Mouse (Mus musculus) heart, postnatal 25 days (tissue): ENCODE results near the gene Tppp3. TPM values are rescaled to one million over a fixed set of nuclear protein-coding genes. Genes with fewer than 3 reads are reported as not detected.

Experiments
- DNase-seq: peaks from one replicate; pipeline ENCODE4 v3.0.0; 2022; ENCODE audit warnings: low spot score
- intact Hi-C: fragments of 180-260 bp; cut with DNase I; formaldehyde crosslinking; loops from one replicate; pipeline ENCODE4 v1.15.1; 2025
- total RNA-seq, 2 experiments: library from RNA; stranded (reverse); gene quantifications; 2 replicates each; pipeline ENCODE4 v1.2.3; 2021

The Tppp3 gene
- total RNA-seq, 2 experiments from 2014 or later: 51.4 TPM

GRCm38 (mm10) chr8:105438865-105439264, 32.5 kb downstream of the Tppp3 start:
- DNase-seq: no peak

DNA sequence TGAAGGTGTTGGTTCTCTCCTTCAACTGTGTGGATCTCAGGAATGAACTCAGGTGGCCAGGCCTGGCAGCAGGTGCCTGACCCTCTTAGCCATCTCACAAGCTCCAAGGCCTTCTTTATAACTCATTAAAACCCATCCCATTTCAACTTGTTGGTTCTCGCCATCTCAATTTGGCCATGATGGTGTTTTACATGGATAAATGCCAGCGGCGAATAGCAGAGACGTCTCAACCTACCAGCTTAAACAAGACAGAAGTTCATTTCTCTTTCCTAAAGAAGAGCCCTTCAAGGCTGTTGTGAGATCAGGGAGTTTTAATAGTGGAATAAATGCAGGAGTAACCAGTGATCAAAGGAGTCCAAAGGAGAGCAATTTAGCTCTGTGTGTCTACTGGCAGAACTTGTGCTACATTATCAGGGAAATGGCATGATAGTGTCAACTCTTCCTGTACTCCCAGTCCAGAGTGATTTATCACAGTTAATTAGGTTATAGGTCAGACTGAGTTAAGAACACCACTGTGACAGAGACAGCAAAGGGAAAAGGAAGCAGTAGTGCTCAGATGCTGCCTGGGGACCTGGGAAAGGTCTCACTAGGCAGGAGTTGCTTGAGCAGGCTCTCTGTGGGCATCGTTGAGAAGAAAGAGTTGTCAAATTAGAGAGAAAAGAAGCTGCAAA, 34.1 kb downstream of the Tppp3 start:
- intact Hi-C loops: no loop called here
- no peak for DNase-seq

More at GRCm38 (mm10) chr8:105438865-105439264, 32.5 kb downstream of the Tppp3 start:
- intact Hi-C loops: no loop called here

GRCm38 (mm10) chr8:105436218-105436617, 35.1 kb downstream of the Tppp3 start:
- DNase-seq: no peak
- intact Hi-C loops: no loop called here

- intact Hi-C loops: no loop called here
- no peak for DNase-seq
Observed at GRCm38 (mm10) chr8:105434136-105434535, 37.2 kb downstream of the Tppp3 start.

DNA sequence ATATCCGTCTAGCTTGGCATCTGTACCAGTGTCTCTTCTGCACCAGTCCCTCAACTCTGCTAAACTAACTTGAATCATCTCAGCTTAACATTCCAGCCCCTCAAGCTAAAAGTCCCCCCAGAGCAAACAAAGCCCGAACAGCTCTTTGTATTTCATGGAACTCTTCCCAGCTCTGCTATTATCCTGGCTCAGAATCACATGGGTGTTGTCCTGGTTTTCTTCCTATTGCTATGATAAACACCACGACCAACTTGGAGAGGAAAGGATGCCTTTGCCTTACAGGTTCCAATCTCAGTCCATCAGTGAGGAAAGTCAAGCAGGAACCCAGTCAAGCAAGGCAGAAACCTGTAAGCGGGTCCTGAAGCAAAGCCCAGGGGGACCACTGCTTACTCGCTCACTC, 37.8 kb downstream of the Tppp3 start:
- intact Hi-C loops: no loop called here
- DNase-seq: no peak

DNA sequence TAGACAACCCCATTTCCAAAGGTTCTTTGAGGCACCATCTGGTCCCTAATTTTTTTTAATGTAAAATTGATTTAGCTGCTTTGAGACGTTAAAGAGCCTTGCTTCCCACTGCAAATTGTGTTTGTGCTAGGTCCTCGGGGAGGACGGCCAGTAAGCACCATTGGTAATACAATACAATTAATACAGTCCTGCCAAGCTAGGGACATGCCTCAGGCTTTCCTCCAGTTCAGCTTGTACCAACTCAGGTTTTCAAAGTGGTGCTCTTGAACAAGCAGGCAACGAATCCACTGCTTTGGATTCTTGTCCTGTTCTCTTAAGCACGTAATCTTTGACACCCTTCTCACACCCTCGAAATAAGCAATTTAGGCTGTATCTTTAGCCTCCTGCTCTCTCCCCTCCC, 38.3 kb downstream of the Tppp3 start:
- DNase-seq: no peak
- intact Hi-C loops: no loop called here

- DNase-seq: no peak
- intact Hi-C loops: no loop called here
Observed at GRCm38 (mm10) chr8:105431743-105432515, 39.4 kb downstream of the Tppp3 start.

DNA sequence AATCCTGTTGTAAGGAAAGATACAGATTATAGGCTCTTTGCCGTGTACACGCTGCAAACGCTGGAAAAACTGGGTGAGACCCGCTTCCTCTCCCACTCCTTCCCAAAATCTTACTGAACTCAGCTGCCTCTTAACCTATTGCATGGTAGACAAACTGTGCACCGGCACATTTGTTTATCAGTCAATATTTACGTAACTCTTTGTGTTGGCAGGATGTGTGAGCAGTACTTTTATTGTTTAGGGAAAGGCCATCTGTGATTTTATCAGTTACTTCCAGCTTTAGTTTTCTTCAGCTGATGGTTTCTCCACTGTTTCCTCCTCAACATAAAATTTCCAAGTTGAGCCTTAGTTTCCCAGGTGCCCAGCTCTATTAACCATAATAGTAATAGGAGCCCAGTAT, 44.4 kb downstream of the Tppp3 start:
- DNase-seq: no peak

DNA sequence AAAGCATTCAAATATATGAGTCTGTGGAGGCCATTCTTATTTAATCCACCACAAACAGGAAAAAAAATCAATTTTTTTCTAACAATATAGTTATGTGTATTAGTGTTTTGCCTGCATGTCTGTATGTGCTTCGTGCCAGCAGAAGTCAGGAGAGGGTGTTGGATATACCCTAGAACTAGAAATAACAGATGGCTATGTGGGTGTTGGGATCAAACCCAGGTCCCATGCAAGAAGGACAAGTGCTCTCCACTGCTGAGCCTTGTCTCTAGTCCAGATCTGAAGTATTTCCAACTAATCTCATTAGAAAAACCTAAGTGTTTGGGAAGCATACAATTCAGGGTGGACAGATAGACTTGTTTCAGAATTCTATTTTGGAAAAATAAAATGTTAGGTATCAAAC, 49.3 kb downstream of the Tppp3 start:
- intact Hi-C loops: no loop called here
- no peak for DNase-seq

More for the DNA sequence above, 44.4 kb downstream of the Tppp3 start:
- intact Hi-C loops: no loop called here

DNA sequence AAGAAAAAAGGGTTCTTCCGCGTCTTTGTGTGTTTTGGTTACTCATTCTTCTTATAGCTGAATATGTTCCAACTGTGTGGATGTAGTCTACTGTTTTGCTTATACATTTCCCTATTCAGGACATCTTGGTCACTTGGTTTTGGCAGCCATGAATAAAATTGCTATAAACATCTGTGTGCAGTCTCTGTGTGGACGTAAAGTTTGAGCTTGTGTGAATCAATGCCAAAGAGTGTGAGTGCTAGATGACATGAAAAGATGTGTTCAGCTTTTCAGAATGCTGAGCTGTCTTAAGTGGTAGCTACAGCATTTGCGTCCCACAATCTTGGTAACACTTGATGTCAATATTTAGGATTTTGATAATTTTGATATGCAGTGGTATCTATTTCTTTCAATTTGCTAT, 51.5 kb downstream of the Tppp3 start:
- intact Hi-C loops: no loop called here
- DNase-seq: no peak

GRCm38 (mm10) chr8:105418992-105419391, 52.3 kb downstream of the Tppp3 start:
- intact Hi-C loops: no loop called here
- no peak for DNase-seq

Other genes with a start within 250 kb of the Tppp3 start
- gene D230025D16Rik, start 246.4 kb downstream of the Tppp3 start, total RNA-seq: 10 to 100 TPM; 18.5 to 19.5 TPM
- 1 to 10 TPM; 4.1 to 4.9 TPM for gene B3gnt9, start 216.4 kb downstream of the Tppp3 start, total RNA-seq
- gene Tradd, start 206.9 kb downstream of the Tppp3 start, total RNA-seq: 1 to 10 TPM; 4.4 to 6.9 TPM
- gene Fbxl8, start 206.9 kb downstream of the Tppp3 start, total RNA-seq: 1 to 10 TPM; 2.4 to 2.7 TPM
- gene Hsf4, start 201.7 kb downstream of the Tppp3 start, total RNA-seq: 1 to 10 TPM; 1.5 to 2.2 TPM
- gene Nol3, start 195.4 kb downstream of the Tppp3 start, total RNA-seq: 10 to 100 TPM; 17.2 to 20.1 TPM
- 1 to 10 TPM; 1.8 to 2.0 TPM for gene 4931428F04Rik, start 181.7 kb downstream of the Tppp3 start, total RNA-seq
- 1 to 10 TPM; 4.9 to 7.1 TPM for gene Exoc3l, start 175.4 kb downstream of the Tppp3 start, total RNA-seq
- gene E2f4, start 173.9 kb downstream of the Tppp3 start, total RNA-seq: 10 to 100 TPM; 19.8 to 21.5 TPM
- gene Elmo3, start 165.9 kb downstream of the Tppp3 start, total RNA-seq: under 1 TPM; 0.81 to 0.91 TPM
- gene Lrrc29, start 145.2 kb downstream of the Tppp3 start, total RNA-seq: 1 to 10 TPM; 1.3 to 1.9 TPM
- 10 to 100 TPM; 23.4 to 25.3 TPM for gene Tmem208, start 145.2 kb downstream of the Tppp3 start, total RNA-seq
- gene Fhod1, start 123.6 kb downstream of the Tppp3 start, total RNA-seq: 1 to 10 TPM; 6.1 to 7.2 TPM
- gene Slc9a5, start 122.7 kb downstream of the Tppp3 start, total RNA-seq: under 1 TPM; 0.29 to 0.56 TPM
- not detected for gene Plekhg4, start 98.3 kb downstream of the Tppp3 start, total RNA-seq
- gene Kctd19, start 58.0 kb downstream of the Tppp3 start, total RNA-seq: under 1 TPM in 1 of 2 experiments, not detected in 1; 0.44 TPM
- gene Lrrc36, start 58.0 kb downstream of the Tppp3 start, total RNA-seq: under 1 TPM; 0.42 to 0.73 TPM
- gene Zdhhc1, start 25.4 kb upstream of the Tppp3 start, total RNA-seq: 10 to 100 TPM; 12.8 to 13.6 TPM
- gene Hsd11b2, start 47.2 kb upstream of the Tppp3 start, total RNA-seq: under 1 TPM; 0.13 to 0.36 TPM
- gene Atp6v0d1, start 94.5 kb upstream of the Tppp3 start, total RNA-seq: 10 to 100 TPM; 45.7 to 53.2 TPM
- gene Ripor1, start 133.7 kb upstream of the Tppp3 start, total RNA-seq: 10 to 100 TPM; 41.7 to 50.9 TPM
- 10 to 100 TPM; 36.4 to 43.6 TPM for gene Ctcf, start 165.0 kb upstream of the Tppp3 start, total RNA-seq
- not detected for gene Agrp, start 165.9 kb upstream of the Tppp3 start, total RNA-seq
- under 1 TPM; 0.18 to 0.20 TPM for gene Carmil2, start 214.7 kb upstream of the Tppp3 start, total RNA-seq
- 10 to 100 TPM; 11.1 to 13.7 TPM for gene Acd, start 229.6 kb upstream of the Tppp3 start, total RNA-seq
- gene Pard6a, start 229.6 kb upstream of the Tppp3 start, total RNA-seq: 1 to 10 TPM; 8.4 to 9.1 TPM
- not detected for gene 4933405L10Rik, start 236.1 kb upstream of the Tppp3 start, total RNA-seq
- 1 to 10 TPM; 2.0 to 2.4 TPM for gene Enkd1, start 236.7 kb upstream of the Tppp3 start, total RNA-seq